Mouse (Mus musculus) forebrain, embryonic 12.5 days (tissue): ENCODE measurements around the gene Ngf. TPM values are rescaled to one million over a fixed set of nuclear protein-coding genes. Genes with fewer than 3 reads are reported as not detected.

Experiments
- ATAC-seq: fragments of 200-750 bp; cut with Nextera tagmentation; 2 replicates; pipeline ENCODE4 v1.8.0; 2017; ENCODE audit warnings: moderate TSS enrichment; ENCODE audit not compliant: low FRiP score
- H3K27ac ChIP-seq: fragments of 300-500 bp; sonication (generic); 2 replicates; pipeline ENCODE4 v1.5.1; 2016; ENCODE audit warnings: mild to moderate bottlenecking
- H3K27me3 ChIP-seq: fragments of 300-500 bp; sonication (generic); 2 replicates; pipeline ENCODE4 v1.6.1; 2016; ENCODE audit warnings: mild to moderate bottlenecking
- H3K36me3 ChIP-seq: fragments of 300-500 bp; sonication (generic); replicated peaks from 2 replicates; pipeline ENCODE4 v1.6.1; 2016; ENCODE audit warnings: mild to moderate bottlenecking
- H3K4me1 ChIP-seq: fragments of 300-500 bp; sonication (generic); 2 replicates; pipeline ENCODE4 v1.6.1; 2016
- H3K4me2 ChIP-seq: fragments of 300-500 bp; sonication (generic); 2 replicates; pipeline ENCODE4 v1.6.1; 2016; ENCODE audit warnings: mild to moderate bottlenecking, moderate library complexity
- H3K4me3 ChIP-seq: fragments of 300-500 bp; sonication (generic); replicated peaks from 2 replicates; pipeline ENCODE4 v1.5.1; 2016; ENCODE audit warnings: mild to moderate bottlenecking
- H3K9ac ChIP-seq: fragments of 300-500 bp; sonication (generic); 2 replicates; pipeline ENCODE4 v1.6.1; 2016; ENCODE audit warnings: mild to moderate bottlenecking
- H3K9me3 ChIP-seq: fragments of 300-500 bp; sonication (generic); 2 replicates; pipeline ENCODE4 v1.6.1; 2016
- WGBS: fragments of 180-500 bp; shearing (Covaris S2); methylation state at CpG from one replicate; pipeline ENCODE4 v1.1.7; 2016; 5-methylcytosine and 5-hydroxymethylcytosine counted together
- polyA plus RNA-seq: library from polyadenylated mRNA; unstranded; fragments of >200 nt; fragmentation: Nextera tagmentation; extraction: Ambion mirVana; gene quantifications from 2 replicates; pipeline ENCODE4 v1.2.1, GENCODE M21; 2016

The Ngf gene
- polyA plus RNA-seq, 1 experiment from 2014 or later = 0.36 TPM

DNA sequence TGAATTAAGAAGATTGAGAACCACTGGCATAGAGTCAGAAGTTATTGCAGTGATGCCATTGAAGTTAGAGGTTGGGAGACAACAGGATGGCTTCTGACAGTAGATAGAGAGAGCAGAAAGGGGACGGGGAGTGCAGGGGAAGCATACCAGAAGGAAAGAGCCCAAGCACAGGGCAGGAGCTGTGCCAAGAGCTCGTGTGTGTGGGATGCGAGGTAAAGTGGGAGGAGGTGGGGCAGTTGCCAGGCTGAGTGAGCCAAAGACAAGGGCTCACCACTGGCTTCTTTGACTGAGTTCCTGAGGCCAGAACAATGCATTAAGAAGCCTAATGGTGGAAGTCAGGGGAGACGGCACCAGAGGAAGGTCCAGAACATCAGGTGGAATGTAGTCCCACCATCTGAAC lies 47.2 kb downstream of the Ngf start:
- no peak for ATAC-seq
- H3K27me3 ChIP-seq = no peaks in the 10 kb centered on the region
- no peaks in the 10 kb centered on the region for H3K4me1 ChIP-seq
- H3K4me3 ChIP-seq = no peak overlapping the region
- H3K9me3 ChIP-seq = no peaks in the 10 kb centered on the region
- no peak overlapping the region for H3K4me2 ChIP-seq
- no peak overlapping the region for H3K27ac ChIP-seq
- WGBS = 86% methylated on average over 4 of the region's 4 CpGs
- H3K9ac ChIP-seq = no peak overlapping the region
- H3K36me3 ChIP-seq = no peaks in the 10 kb centered on the region

DNA sequence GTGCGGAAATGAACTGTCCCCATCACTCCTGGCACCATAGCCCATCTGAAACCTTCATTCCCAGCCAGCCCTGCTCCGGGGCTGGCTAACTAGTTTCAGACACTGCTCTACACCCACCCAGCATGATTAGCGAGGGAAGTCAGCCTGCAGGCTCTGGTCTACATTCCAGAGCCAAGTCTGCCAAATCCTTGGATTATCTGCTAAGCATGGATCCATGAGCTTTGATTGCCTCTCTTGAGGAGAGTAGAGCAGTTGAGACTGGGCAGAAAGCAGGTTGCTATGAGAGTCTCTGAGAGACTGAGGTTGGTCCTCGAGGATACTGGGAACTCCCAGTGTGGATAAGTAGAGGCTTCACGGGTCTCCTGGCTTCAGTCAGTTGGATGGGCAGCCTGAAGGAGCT lies 51.3 kb downstream of the Ngf start:
- H3K9me3 ChIP-seq = no peaks in the 10 kb centered on the region
- no peaks in the 10 kb centered on the region for H3K36me3 ChIP-seq
- H3K4me3 ChIP-seq = no peak overlapping the region
- H3K9ac ChIP-seq = no peak overlapping the region
- H3K4me2 ChIP-seq = no peak overlapping the region
- H3K27ac ChIP-seq = no peak overlapping the region
- no peaks in the 10 kb centered on the region for H3K27me3 ChIP-seq
- WGBS = 81% methylated on average over 5 of the region's 5 CpGs
- ATAC-seq = no peak
- H3K4me1 ChIP-seq = no peaks in the 10 kb centered on the region

DNA sequence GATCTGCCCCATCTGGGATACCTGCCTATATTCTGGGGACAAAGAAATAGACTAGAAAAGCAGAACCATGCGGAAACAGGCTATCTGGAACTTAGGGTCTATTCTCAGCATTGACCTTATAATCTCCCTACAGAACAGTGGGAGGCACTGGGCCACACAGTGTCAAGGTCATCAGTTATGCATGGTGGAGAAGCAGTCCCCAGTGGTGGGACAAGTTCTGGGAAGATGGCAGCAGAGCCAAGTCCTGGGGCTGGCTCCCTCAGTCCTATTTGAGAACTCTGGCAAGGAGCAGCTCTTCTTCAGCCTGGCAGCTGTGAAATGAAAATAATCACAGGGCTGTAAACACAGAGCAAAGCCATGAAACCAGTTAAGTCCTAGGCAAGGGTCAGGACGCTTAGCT lies 54.0 kb downstream of the Ngf start:
- 81% methylated on average over 2 of the region's 2 CpGs for WGBS
- H3K9me3 ChIP-seq = no peaks in the 10 kb centered on the region
- no peak overlapping the region for H3K27ac ChIP-seq
- no peaks in the 10 kb centered on the region for H3K36me3 ChIP-seq
- no peak overlapping the region for H3K4me3 ChIP-seq
- no peak for ATAC-seq
- H3K4me1 ChIP-seq = no peaks in the 10 kb centered on the region
- H3K27me3 ChIP-seq = no peaks in the 10 kb centered on the region
- no peak overlapping the region for H3K4me2 ChIP-seq
- H3K9ac ChIP-seq = no peak overlapping the region

DNA sequence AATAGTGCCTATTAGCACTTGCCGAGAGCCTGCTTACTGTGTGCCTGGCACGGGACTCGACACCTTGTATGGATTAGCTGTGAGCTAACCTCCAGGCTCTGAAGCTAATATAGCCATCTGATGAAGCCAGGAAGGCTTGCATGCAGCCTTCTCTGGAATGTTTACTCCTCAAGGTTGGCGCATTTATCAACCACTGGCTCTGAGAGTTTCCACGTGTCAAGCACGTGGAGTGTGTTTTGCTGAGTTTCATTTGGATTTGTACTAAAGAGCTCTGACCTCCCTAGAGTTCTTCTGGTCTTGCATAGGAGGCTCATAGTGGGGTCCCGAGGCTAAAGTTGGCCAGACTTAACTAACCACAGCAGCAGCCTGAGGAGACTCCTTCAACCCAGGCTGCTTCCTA lies 55.2 kb downstream of the Ngf start:
- no peak overlapping the region for H3K27ac ChIP-seq
- no peak overlapping the region for H3K9ac ChIP-seq
- no peaks in the 10 kb centered on the region for H3K27me3 ChIP-seq
- no peak overlapping the region for H3K4me3 ChIP-seq
- no peaks in the 10 kb centered on the region for H3K36me3 ChIP-seq
- ATAC-seq = no peak
- no peaks in the 10 kb centered on the region for H3K4me1 ChIP-seq
- H3K9me3 ChIP-seq = no peaks in the 10 kb centered on the region
- no peak overlapping the region for H3K4me2 ChIP-seq
- 85% methylated on average over 7 of the region's 7 CpGs for WGBS

DNA sequence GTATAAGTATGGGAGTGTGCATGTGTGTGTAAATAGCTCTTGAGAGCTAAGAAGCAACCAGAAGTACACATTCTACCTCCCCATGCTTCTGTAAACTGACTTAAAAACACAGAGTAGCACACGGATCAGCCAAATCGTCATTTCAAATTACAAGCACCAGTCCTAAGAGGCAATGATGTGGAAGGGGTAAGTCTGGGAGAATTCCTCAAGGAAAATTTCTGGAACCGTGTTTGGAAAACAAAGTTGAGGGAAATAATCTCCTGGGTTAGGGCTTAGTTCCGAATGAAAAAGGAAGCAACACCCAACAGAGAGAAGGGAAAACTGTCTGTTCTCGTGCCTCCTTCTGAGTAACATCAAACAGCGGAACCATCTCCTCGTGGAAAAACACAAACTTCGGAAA lies 56.1 kb downstream of the Ngf start:
- Histone ChIP-seq H3K4me1 (no peaks in the 10 kb centered on the region), H3K9ac (no peak overlapping the region), H3K27ac (no peak overlapping the region), H3K9me3 (no peaks in the 10 kb centered on the region), H3K4me2 (no peak overlapping the region), H3K4me3 (no peak overlapping the region), H3K27me3 (no peaks in the 10 kb centered on the region), H3K36me3 (no peaks in the 10 kb centered on the region)
- no peak for ATAC-seq
- WGBS = 78% methylated on average over 8 of the region's 8 CpGs

DNA sequence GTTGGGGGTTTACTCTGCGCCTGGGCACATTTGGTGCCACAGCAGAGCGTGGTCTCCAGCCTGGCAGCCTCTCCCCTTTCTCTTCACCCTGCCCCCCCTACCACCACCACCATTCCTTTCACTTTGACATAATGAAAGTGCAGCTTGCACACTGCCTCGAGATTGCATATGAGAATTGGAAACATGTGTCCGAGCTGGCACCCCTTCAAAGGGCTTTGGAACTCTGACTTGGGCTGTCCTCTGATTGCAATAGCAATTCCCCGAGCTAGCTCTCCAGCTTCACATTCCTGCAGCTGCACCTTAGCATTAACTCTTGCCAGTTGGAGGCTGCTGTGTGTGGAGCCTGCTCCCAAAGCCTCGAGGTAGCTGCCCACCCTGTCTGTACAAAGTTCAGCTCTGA lies 56.8 kb downstream of the Ngf start:
- ATAC-seq = no peak
- 69% methylated on average over 6 of the region's 6 CpGs for WGBS
- H3K4me2 ChIP-seq = no peak overlapping the region

DNA sequence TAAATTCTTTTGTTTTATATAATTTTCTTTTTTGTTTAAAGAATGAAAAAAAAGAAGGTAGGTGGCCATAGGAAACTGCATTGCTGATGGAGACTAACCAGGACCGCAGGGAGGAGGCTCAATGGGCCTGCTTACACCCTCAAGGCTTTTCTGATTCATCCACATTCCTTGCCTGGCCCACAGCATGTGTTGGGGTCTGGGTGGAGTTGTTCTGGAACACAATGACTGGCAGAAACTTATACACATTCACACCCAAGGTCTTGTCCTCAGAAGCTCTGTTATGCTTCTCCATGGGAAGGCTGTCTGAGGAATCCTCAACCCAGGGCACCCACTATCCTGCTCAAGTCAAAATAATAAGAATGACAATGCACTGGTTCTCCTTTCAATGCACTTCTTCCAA lies 65.0 kb downstream of the Ngf start:
- H3K4me1 ChIP-seq = no peaks in the 10 kb centered on the region
- no peaks in the 10 kb centered on the region for H3K27me3 ChIP-seq
- H3K4me3 ChIP-seq = no peak overlapping the region
- no peaks in the 10 kb centered on the region for H3K9me3 ChIP-seq
- no peaks in the 10 kb centered on the region for H3K36me3 ChIP-seq
- no peak overlapping the region for H3K9ac ChIP-seq
- no peak for ATAC-seq
- H3K4me2 ChIP-seq = no peak overlapping the region
- H3K27ac ChIP-seq = no peak overlapping the region
- WGBS = 96% methylated on average over 1 of the region's 1 CpGs

More for the DNA sequence above, 56.8 kb downstream of the Ngf start:
- Histone ChIP-seq H3K27me3 (no peaks in the 10 kb centered on the region), H3K27ac (no peak overlapping the region), H3K9ac (no peak overlapping the region), H3K36me3 (no peaks in the 10 kb centered on the region), H3K4me1 (no peaks in the 10 kb centered on the region), H3K4me3 (no peak overlapping the region), H3K9me3 (no peaks in the 10 kb centered on the region)

DNA sequence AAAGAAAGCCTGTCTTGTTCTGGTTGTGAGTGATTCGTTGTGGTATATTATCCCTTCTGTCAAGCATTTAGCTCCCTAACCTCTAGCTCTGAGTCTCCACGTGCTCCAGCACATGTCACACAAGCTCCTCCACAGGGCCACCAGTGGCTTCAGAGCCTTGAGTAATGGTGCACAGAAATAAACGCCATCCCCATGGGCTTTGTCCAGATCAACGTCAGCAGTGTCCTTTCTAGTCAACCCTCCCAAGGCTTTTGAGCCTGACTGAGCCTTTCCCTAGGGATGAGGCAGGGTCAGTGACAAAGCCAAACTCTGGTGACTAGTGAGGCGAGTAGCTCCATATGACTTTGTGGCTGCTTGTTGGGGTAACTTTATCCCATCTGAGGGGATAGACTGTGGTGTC lies 73.9 kb downstream of the Ngf start:
- WGBS = 84% methylated on average over 5 of the region's 5 CpGs
- H3K4me1 ChIP-seq = no peaks in the 10 kb centered on the region
- H3K9me3 ChIP-seq = no peaks in the 10 kb centered on the region

DNA sequence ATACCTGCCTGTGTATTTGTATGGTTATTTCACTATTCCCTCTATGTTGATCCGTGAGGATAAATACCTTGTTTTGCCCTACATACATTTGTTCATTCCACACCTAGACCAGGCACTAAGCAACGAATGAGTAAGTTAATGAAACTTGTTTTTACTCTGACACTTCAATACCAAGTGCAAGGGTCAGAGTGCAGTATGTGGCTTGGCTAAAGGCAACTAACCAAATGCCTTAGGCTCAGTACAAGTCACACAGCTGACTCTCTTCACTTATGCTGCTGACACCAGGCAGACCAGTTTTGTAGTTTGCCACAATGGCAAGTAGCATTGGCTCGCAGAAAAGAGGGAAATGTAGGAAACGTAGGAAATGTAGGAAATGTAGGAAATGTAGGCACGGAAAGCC lies 77.8 kb downstream of the Ngf start:
- H3K27ac ChIP-seq = no peak overlapping the region
- ATAC-seq = no peak
- no peak overlapping the region for H3K4me3 ChIP-seq
- no peak overlapping the region for H3K9ac ChIP-seq
- no peak overlapping the region for H3K4me2 ChIP-seq
- WGBS = 89% methylated on average over 5 of the region's 5 CpGs
- no peaks in the 10 kb centered on the region for H3K36me3 ChIP-seq
- H3K9me3 ChIP-seq = no peaks in the 10 kb centered on the region
- H3K27me3 ChIP-seq = no peaks in the 10 kb centered on the region
- H3K4me1 ChIP-seq = no peaks in the 10 kb centered on the region

More for the DNA sequence above, 73.9 kb downstream of the Ngf start:
- Histone ChIP-seq H3K4me3 (no peak overlapping the region), H3K27me3 (no peaks in the 10 kb centered on the region), H3K27ac (no peak overlapping the region), H3K9ac (no peak overlapping the region), H3K36me3 (no peaks in the 10 kb centered on the region), H3K4me2 (no peak overlapping the region)
- ATAC-seq = no peak

DNA sequence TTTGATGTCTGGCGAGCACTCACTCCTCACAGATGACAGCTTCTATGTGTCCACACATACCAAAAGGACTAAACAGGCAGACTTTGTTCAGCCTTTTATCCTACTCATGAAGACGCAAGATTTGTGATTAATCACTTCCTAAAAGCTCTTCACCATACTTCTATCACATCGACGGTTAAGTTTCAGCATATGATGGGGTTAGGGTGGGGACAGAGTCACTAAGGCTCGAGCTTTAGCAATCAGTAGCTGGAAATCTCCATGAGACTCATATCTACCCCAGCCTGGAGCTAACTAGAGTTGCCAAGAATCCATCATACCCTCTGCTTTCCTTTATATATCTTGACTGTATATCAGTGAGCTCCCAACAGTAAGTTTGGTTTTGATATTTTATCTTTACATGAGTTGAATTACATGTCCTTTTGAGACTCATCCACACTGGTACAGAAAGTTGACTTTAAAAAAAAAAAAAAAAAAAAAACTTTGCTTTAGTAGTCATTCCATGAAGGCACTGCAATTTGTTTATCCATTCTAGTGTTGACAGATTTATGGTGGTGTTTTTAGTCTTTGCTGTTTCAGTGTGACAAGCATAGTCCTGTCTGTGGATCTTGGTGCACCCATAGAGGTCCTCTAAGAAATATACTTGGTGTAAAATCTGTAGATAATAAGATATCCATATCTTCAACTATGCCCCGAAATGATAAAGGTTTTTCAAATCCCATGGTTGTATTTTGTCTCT lies 84.4 kb downstream of the Ngf start:
- no peaks in the 10 kb centered on the region for H3K27me3 ChIP-seq
- H3K9ac ChIP-seq = no peak overlapping the region
- no peak overlapping the region for H3K27ac ChIP-seq
- ATAC-seq = no peak
- H3K4me1 ChIP-seq = no peaks in the 10 kb centered on the region
- H3K4me2 ChIP-seq = no peak overlapping the region
- 87% methylated on average over 6 of the region's 6 CpGs for WGBS
- H3K4me3 ChIP-seq = no peak overlapping the region
- H3K9me3 ChIP-seq = no peaks in the 10 kb centered on the region
- no peaks in the 10 kb centered on the region for H3K36me3 ChIP-seq

DNA sequence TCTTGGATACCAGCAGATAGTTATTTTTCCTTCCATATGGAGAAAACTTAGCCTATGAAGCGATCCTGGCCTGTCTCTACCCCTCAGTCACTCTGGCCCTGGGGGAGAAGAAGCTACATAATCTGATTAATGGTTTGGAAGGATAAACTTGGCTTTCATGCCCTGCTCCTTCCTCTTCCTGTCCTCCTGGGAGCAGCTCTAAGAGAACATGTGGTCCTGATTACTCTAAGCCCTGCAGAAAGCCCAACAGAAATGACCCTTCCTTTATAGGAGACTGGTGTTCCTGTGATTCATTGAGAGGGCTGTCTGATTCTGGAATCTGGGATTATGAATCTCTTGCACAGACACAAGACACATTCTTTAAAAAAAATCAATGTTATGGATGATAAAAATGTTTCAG lies 86.4 kb downstream of the Ngf start:
- ATAC-seq = no peak
- no peaks in the 10 kb centered on the region for H3K27me3 ChIP-seq
- WGBS = 70% methylated on average over 1 of the region's 1 CpGs
- no peak overlapping the region for H3K4me2 ChIP-seq
- H3K9me3 ChIP-seq = no peaks in the 10 kb centered on the region
- H3K27ac ChIP-seq = no peak overlapping the region
- H3K9ac ChIP-seq = no peak overlapping the region
- no peaks in the 10 kb centered on the region for H3K36me3 ChIP-seq
- H3K4me1 ChIP-seq = no peaks in the 10 kb centered on the region
- no peak overlapping the region for H3K4me3 ChIP-seq

DNA sequence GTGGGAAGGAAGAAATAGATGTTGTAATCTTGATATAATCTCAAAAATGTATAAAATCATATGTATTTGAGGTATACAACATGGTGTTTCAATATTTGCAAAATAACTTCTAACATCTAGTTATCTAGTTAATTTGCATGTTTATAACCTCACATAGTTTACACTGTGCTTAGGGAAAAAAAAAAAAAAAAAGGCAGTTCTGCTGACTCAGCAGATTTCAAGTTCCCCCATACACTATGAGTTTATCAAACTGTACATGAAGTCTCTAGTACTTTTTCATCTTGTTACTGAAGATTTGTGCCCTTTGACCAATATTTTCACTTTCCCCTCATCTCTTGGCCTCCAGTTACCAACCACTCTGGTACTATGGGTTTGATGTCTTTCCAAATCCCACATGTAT lies 86.9 kb downstream of the Ngf start:
- Histone ChIP-seq H3K4me1 (no peaks in the 10 kb centered on the region), H3K9me3 (no peaks in the 10 kb centered on the region), H3K9ac (no peak overlapping the region), H3K27me3 (no peaks in the 10 kb centered on the region), H3K4me2 (no peak overlapping the region), H3K4me3 (no peak overlapping the region), H3K27ac (no peak overlapping the region), H3K36me3 (no peaks in the 10 kb centered on the region)
- ATAC-seq = no peak
